Mouse (Mus musculus): Measurements from ENCODE around the gene Blzf1.

Blzf1 gene

GRCm38 (mm10) chr1:164307124-164307751 lies at the start of gene Blzf1:
TSS of gene Blzf1 (minus strand) at chr1:164307489.
- peak; percentile 94 to 98 for DNase-seq (ENCODE audit: low spot score in 2 of 2)

GRCm38 (mm10) chr1:164353443-164353842 lies 46.2 kb upstream of the Blzf1 start:
- no peak for DNase-seq (ENCODE audit: low spot score in 2 of 2)

GRCm38 (mm10) chr1:164342161-164342560 lies 34.9 kb upstream of the Blzf1 start:
- no peak for DNase-seq (ENCODE audit: low spot score in 2 of 2)

GRCm38 (mm10) chr1:164335846-164336245 lies 28.6 kb upstream of the Blzf1 start:
- DNase-seq (ENCODE audit: low spot score in 2 of 2): peak in 1 of 2 experiments; percentile 65

- no peak for DNase-seq (ENCODE audit: low spot score in 2 of 2)
Measured at GRCm38 (mm10) chr1:164335435-164335834, 28.1 kb upstream of the Blzf1 start.

- DNase-seq (ENCODE audit: low spot score in 2 of 2): no peak
Measured at GRCm38 (mm10) chr1:164332559-164332958, 25.3 kb upstream of the Blzf1 start.

GRCm38 (mm10) chr1:164327764-164328163 lies 20.5 kb upstream of the Blzf1 start:
- DNase-seq (ENCODE audit: low spot score in 2 of 2): no peak

GRCm38 (mm10) chr1:164326600-164327155 lies 19.4 kb upstream of the Blzf1 start:
- DNase-seq (ENCODE audit: low spot score in 2 of 2): peak in 1 of 2 experiments; percentile 56

- DNase-seq (ENCODE audit: low spot score in 2 of 2): no peak
Measured at GRCm38 (mm10) chr1:164324878-164325277, 17.6 kb upstream of the Blzf1 start.

- DNase-seq (ENCODE audit: low spot score in 2 of 2): no peak
Measured at GRCm38 (mm10) chr1:164324221-164324620, 16.9 kb upstream of the Blzf1 start.

- DNase-seq (ENCODE audit: low spot score in 2 of 2): no peak
Measured at GRCm38 (mm10) chr1:164322987-164323650, 15.8 kb upstream of the Blzf1 start.

GRCm38 (mm10) chr1:164321408-164321807 lies 14.1 kb upstream of the Blzf1 start:
- DNase-seq (ENCODE audit: low spot score in 2 of 2): no peak

GRCm38 (mm10) chr1:164320731-164321130 lies 13.4 kb upstream of the Blzf1 start:
- DNase-seq (ENCODE audit: low spot score in 2 of 2): no peak

GRCm38 (mm10) chr1:164319542-164320140 lies 12.4 kb upstream of the Blzf1 start:
- no peak for DNase-seq (ENCODE audit: low spot score in 2 of 2)

- no peak for DNase-seq (ENCODE audit: low spot score in 2 of 2)
Measured at GRCm38 (mm10) chr1:164318474-164318873, 11.2 kb upstream of the Blzf1 start.

GRCm38 (mm10) chr1:164317261-164317660 lies 10.0 kb upstream of the Blzf1 start:
- no peak for DNase-seq (ENCODE audit: low spot score in 2 of 2)

- DNase-seq (ENCODE audit: low spot score in 2 of 2): peak in 1 of 2 experiments; percentile 86
Measured at GRCm38 (mm10) chr1:164316697-164317096, 9.4 kb upstream of the Blzf1 start.

GRCm38 (mm10) chr1:164315266-164315665 lies 8.0 kb upstream of the Blzf1 start:
- peak in 1 of 2 experiments; percentile 43 for DNase-seq (ENCODE audit: low spot score in 2 of 2)

GRCm38 (mm10) chr1:164314085-164314484 lies 6.8 kb upstream of the Blzf1 start:
- DNase-seq (ENCODE audit: low spot score in 2 of 2): no peak

GRCm38 (mm10) chr1:164307922-164308321 lies 633 bp upstream of the Blzf1 start:
- DNase-seq (ENCODE audit: low spot score in 2 of 2): no peak

- no peak for DNase-seq (ENCODE audit: low spot score in 2 of 2)
Measured at GRCm38 (mm10) chr1:164303821-164304220, 3.5 kb downstream of the Blzf1 start, which contains the start of gene Nme7. TSS of gene Nme7 (plus strand) at chr1:164304121.

- no peak for DNase-seq (ENCODE audit: low spot score in 2 of 2)
Measured at GRCm38 (mm10) chr1:164301949-164302348, 5.3 kb downstream of the Blzf1 start.

GRCm38 (mm10) chr1:164296473-164296872 lies 10.8 kb downstream of the Blzf1 start:
- no peak for DNase-seq (ENCODE audit: low spot score in 2 of 2)

Data from left cerebral cortex, adult 9 months (tissue).